Mouse (Mus musculus): Measurements from ENCODE around the gene Serpine3. TPM values are rescaled to one million over a fixed set of nuclear protein-coding genes. Genes with fewer than 3 reads are reported as not detected.

Gene Serpine3
- polyA plus RNA-seq, 1 experiment, result not detected

DNA sequence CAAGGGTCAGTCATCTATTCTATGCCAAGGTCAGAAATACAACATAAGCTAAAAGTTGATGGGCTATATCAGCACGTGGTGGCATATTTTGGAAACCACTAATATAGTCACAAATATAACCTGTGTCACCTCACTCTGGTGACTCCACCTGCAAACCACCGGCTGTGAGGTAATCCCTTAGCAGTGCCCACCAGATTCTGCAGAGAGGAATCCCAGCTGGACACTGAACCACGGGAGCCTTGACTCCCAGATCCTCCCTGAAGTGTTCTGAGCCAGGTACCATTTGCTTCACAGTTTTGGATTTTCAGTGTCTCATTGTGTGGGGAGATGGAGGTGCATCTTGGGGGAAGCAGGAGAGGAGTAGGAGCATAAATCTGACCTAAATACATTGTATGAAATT is 13.1 kb upstream of the Serpine3 start:
- Histone ChIP-seq H3K4me1 (no peaks in the 10 kb centered on the region), H3K36me3 (replicated peaks; ENCODE audit: low read length) (no peaks in the 10 kb centered on the region), H3K27me3 (replicated peaks) (peaks cover 9% of the 10 kb centered on the region), H3K4me3 (replicated peaks) (no peak overlapping the region), H3K9me3 (no peaks in the 10 kb centered on the region)
- no peak for TF ChIP-seq GATA1 (IDR thresholded peaks at IDR 0.05; ENCODE audit: borderline replicate concordance, low read length)
- TF ChIP-seq FLI1 (IDR thresholded peaks at IDR 0.05; ENCODE audit: low read length), result no peak

DNA sequence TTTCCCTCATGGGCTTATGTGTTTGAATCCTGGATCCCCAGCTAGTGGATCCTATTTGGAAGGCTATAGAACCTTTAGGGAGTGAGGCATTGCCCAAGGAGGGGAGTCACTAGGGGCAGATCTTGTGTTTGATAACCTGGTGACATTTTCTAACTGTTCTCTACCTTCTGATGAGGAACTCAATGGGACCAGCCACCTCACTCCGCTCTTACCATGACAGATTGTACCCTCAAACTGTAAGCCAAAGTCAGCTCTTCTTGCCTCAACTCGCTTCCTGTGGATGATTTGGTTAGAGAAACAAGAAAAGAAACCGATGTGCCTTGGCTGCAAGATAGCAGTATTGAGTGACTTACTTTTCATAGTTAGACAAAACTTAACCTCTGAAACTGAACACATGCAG is 11.7 kb upstream of the Serpine3 start:
- no peaks in the 10 kb centered on the region for H3K4me1 ChIP-seq
- no peak for TF ChIP-seq GATA1 (IDR thresholded peaks at IDR 0.05; ENCODE audit: borderline replicate concordance, low read length)
- TF ChIP-seq FLI1 (IDR thresholded peaks at IDR 0.05; ENCODE audit: low read length), result no peak
- no peaks in the 10 kb centered on the region for H3K36me3 ChIP-seq (replicated peaks; ENCODE audit: low read length)
- H3K4me3 ChIP-seq (replicated peaks), result no peak overlapping the region
- peaks cover 9% of the 10 kb centered on the region for H3K27me3 ChIP-seq (replicated peaks)
- H3K9me3 ChIP-seq, result no peaks in the 10 kb centered on the region

DNA sequence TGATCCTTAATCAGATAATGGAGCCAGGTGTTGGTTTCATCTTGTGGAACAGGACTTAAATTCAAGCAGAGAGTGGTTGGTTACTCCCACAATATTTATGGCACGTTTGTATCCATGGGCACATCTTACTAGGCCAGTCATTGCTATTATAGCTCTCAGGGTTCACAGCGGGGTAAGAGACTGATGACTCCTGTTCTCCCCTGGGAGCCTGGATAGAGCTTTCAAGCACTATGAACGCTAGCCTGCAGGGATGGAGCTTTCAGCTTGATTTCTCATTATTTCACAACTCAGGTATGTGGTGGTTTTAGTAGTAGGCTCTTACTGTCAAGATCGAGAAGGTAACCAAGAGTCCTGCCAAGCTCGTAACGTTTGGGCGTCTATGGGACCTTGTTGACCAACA is 7.5 kb upstream of the Serpine3 start:
- no peaks in the 10 kb centered on the region for H3K36me3 ChIP-seq (replicated peaks; ENCODE audit: low read length)
- peaks cover 8% of the 10 kb centered on the region for H3K27me3 ChIP-seq (replicated peaks)
- H3K9me3 ChIP-seq, result no peaks in the 10 kb centered on the region
- H3K4me1 ChIP-seq, result 0 out of 2 replicates have a peak, but pooled peaks cover 3% of the 10 kb centered on the region
- H3K4me3 ChIP-seq (replicated peaks), result no peak overlapping the region
- TF ChIP-seq GATA1 (IDR thresholded peaks at IDR 0.05; ENCODE audit: borderline replicate concordance, low read length) (no peak), FLI1 (IDR thresholded peaks at IDR 0.05; ENCODE audit: low read length) (no peak)

DNA sequence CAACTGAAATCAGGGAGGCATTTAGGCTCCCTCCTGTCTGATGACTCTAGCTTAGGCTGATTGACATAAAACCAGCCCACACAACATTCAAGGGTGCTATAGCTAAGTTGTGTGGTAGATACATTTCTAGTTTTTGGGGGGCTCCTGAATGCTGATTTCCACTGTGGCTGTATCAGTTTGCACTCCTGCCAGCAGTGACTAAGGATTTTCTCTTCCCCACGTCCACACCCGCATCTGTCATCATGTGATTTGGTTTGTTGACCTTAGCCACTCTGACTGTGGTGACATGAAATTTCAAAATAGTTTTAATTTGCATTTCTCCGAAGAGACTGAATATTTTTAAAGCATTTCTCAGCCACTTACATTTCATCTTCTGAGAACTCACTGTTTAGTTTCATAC is 6.0 kb upstream of the Serpine3 start:
- H3K4me1 ChIP-seq, result 0 out of 2 replicates have a peak, but pooled peaks cover 3% of the 10 kb centered on the region
- H3K4me3 ChIP-seq (replicated peaks), result no peak overlapping the region
- TF ChIP-seq GATA1 (IDR thresholded peaks at IDR 0.05; ENCODE audit: borderline replicate concordance, low read length) (no peak), FLI1 (IDR thresholded peaks at IDR 0.05; ENCODE audit: low read length) (no peak)
- H3K36me3 ChIP-seq (replicated peaks; ENCODE audit: low read length), result no peaks in the 10 kb centered on the region
- no peaks in the 10 kb centered on the region for H3K9me3 ChIP-seq
- peaks cover 3% of the 10 kb centered on the region for H3K27me3 ChIP-seq (replicated peaks)

DNA sequence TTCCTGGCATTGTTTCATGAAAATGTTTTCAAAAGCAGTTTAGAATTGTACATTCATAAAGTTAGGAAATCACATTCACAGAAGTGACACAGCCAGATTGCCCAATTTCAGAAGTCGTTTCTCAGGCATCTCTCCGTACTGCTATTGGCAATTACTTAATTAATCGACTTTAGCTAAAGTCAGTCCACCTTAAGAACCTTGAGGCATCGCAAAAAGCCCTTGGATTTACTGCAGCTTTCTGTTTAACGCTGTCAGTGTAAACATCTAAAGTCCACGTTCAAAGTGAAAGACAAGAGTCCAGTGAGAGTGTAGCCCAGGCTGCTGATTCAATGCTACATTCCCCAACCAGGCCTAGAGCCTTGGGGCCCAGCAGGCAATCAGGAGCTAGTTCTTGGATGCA is 1.1 kb upstream of the Serpine3 start:
- H3K4me3 ChIP-seq (replicated peaks), result no peak overlapping the region
- H3K4me1 ChIP-seq, result peaks cover 2% of the 10 kb centered on the region; the same call in 1 of the 2 replicates
- H3K36me3 ChIP-seq (replicated peaks; ENCODE audit: low read length), result no peaks in the 10 kb centered on the region
- no peak for TF ChIP-seq FLI1 (IDR thresholded peaks at IDR 0.05; ENCODE audit: low read length)
- no peak for TF ChIP-seq GATA1 (IDR thresholded peaks at IDR 0.05; ENCODE audit: borderline replicate concordance, low read length)
- H3K27me3 ChIP-seq (replicated peaks), result peaks cover 5% of the 10 kb centered on the region
- no peaks in the 10 kb centered on the region for H3K9me3 ChIP-seq

DNA sequence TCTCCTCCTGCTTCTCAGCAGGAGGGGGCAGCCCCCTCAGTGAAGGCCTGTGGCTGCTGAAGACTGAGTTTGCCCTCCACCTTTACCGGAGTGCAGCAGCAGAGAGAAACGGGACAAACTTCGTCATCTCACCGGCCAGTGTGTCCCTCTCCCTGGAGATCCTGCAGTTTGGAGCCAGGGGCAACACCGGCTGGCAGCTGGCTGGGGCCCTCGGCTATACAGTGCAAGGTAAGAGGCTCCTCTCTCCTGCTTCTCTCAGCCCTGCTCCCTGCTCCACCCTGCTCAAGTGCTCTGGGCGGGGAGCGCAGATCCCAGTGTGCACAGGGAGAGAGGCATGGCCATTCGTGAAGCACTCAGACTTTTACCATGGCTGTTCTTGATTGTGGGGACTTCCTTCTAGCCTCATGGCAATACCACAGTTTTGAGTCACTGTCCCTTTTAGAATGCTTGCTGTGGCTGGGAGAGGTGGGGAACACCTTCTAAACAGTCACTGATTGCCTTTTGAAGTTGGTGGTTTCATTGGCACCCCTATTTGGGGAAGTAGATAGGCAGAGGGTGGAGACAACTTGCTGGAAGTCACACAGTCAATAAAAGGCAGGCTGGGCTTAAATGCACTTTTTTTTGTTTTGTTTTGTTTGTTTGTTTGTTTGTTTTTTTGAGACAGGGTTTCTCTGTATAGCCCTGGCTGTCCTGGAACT is 1.7 kb downstream of the Serpine3 start:
- TF ChIP-seq FLI1 (IDR thresholded peaks at IDR 0.05; ENCODE audit: low read length), result no peak
- TF ChIP-seq GATA1 (IDR thresholded peaks at IDR 0.05; ENCODE audit: borderline replicate concordance, low read length), result no peak
- H3K27me3 ChIP-seq (replicated peaks), result peaks cover 11% of the 10 kb centered on the region
- no peaks in the 10 kb centered on the region; the same call in 1 of the 2 replicates for H3K4me1 ChIP-seq
- H3K9me3 ChIP-seq, result no peaks in the 10 kb centered on the region
- H3K4me3 ChIP-seq (replicated peaks), result no peak overlapping the region
- H3K36me3 ChIP-seq (replicated peaks; ENCODE audit: low read length), result no peaks in the 10 kb centered on the region

DNA sequence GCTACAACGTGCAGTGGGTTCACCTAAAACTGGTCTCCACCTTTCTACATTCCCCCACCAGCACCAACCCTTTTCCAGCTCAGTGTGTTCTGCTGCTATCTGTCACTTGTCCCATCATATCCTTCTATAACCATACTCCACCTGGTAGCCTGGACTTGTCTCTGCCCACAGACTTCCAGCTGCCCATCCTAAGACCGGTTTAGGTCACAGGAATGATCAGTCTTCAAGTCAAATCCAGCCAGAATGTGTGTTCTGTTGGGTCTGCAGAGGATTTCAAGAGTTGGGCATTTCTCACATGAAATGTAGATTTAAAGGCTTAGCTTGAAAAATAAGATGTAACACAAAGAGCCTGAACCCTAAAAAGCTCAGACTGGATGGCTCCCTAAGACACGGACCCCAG is 10.2 kb downstream of the Serpine3 start:
- H3K4me3 ChIP-seq (replicated peaks), result no peak overlapping the region
- H3K9me3 ChIP-seq, result no peaks in the 10 kb centered on the region
- peaks cover 22% of the 10 kb centered on the region for H3K27me3 ChIP-seq (replicated peaks)

DNA sequence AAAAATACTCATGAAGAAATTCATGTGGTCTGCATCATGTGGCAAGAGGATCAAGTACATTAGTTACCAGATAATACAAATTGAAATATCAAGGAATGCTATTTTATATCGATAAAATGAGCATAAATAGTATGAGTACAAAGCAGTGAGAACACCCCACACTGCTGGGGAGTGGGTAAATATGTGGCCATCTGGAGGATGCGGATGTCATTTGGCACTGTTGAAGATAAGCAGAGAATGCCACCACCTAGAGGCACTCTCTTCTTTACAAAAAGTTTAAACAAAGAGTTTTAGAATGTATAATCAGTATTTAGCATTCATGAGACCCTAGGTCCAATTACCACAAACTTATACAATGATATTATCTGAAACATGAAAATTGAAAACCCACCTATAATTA is 54.7 kb downstream of the Serpine3 start:
- H3K27me3 ChIP-seq (replicated peaks), result no peaks in the 10 kb centered on the region
- H3K36me3 ChIP-seq (replicated peaks; ENCODE audit: low read length), result peaks cover 58% of the 10 kb centered on the region
- no peak overlapping the region for H3K4me3 ChIP-seq (replicated peaks)
- TF ChIP-seq GATA1 (IDR thresholded peaks at IDR 0.05; ENCODE audit: borderline replicate concordance, low read length) (no peak), FLI1 (IDR thresholded peaks at IDR 0.05; ENCODE audit: low read length) (no peak)
- peaks cover 22% of the 10 kb centered on the region for H3K4me1 ChIP-seq
- no peaks in the 10 kb centered on the region for H3K9me3 ChIP-seq

More for the DNA sequence above, 10.2 kb downstream of the Serpine3 start:
- H3K36me3 ChIP-seq (replicated peaks; ENCODE audit: low read length), result no peaks in the 10 kb centered on the region
- H3K4me1 ChIP-seq, result no peaks in the 10 kb centered on the region
- TF ChIP-seq FLI1 (IDR thresholded peaks at IDR 0.05; ENCODE audit: low read length) (no peak), GATA1 (IDR thresholded peaks at IDR 0.05; ENCODE audit: borderline replicate concordance, low read length) (no peak)

DNA sequence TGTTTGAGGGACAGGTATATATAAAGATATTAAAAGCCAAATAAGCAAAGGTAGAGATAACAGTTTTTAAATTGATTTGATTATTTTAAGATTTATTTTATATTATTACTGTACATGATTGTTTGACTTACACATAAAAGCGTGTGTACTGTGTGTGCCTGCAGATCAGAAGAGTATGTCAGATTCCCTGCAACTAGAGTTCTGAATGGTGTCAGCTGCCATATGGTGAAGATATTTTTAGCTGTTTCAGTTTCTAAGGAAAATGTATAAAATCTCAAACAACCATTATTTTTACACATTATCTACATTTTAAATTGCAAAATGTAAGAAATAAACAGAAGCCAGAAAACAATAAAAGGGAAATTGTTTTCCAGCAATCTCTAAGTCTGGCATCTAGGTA is 58.2 kb downstream of the Serpine3 start:
- no peaks in the 10 kb centered on the region for H3K27me3 ChIP-seq (replicated peaks)

DNA sequence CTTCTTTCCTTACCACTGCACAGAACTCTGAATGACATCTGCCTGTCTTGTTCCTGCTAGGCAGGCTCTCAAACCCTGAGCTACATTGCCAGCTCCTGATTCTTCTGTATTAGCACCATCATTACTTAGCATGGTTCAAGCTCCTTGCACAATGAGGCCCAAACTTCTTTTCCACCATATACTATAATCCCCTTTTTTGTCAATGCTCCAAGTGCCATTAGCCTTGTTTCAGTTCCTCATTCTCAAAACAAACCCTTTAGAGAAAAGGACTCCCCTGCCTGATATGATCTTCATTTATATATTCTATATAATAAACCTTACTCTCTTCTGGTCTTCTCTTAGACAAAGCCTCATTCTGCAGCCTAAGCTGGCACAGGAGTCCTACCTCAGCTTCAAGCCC is 61.1 kb downstream of the Serpine3 start:
- no peaks in the 10 kb centered on the region for H3K27me3 ChIP-seq (replicated peaks)
- H3K36me3 ChIP-seq (replicated peaks; ENCODE audit: low read length), result peaks cover 68% of the 10 kb centered on the region
- H3K9me3 ChIP-seq, result no peaks in the 10 kb centered on the region
- TF ChIP-seq FLI1 (IDR thresholded peaks at IDR 0.05; ENCODE audit: low read length) (no peak), GATA1 (IDR thresholded peaks at IDR 0.05; ENCODE audit: borderline replicate concordance, low read length) (no peak)
- H3K4me3 ChIP-seq (replicated peaks), result no peak overlapping the region
- peaks cover 22% of the 10 kb centered on the region for H3K4me1 ChIP-seq

More for the DNA sequence above, 58.2 kb downstream of the Serpine3 start:
- Histone ChIP-seq H3K9me3 (no peaks in the 10 kb centered on the region), H3K4me3 (replicated peaks) (no peak overlapping the region), H3K4me1 (peaks cover 29% of the 10 kb centered on the region), H3K36me3 (replicated peaks; ENCODE audit: low read length) (peaks cover 55% of the 10 kb centered on the region)
- TF ChIP-seq FLI1 (IDR thresholded peaks at IDR 0.05; ENCODE audit: low read length) (no peak), GATA1 (IDR thresholded peaks at IDR 0.05; ENCODE audit: borderline replicate concordance, low read length) (no peak)

Measured in megakaryocyte, embryonic 14.5 days (primary cell).